Mouse (Mus musculus) fat pad, adult 2 months (tissue): ENCODE results near the gene Egln1.

Source experiments
- DNase-seq: peaks from one replicate; pipeline ENCODE4 v3.0.0-alpha.2; 2011; ENCODE audit warnings: low read depth, low spot score; ENCODE audit errors: extremely low read depth

Gene Egln1

GRCm38 (mm10) chr8:124860188-124860587 is 88.9 kb downstream of the Egln1 start:
- no peak for DNase-seq

- DNase-seq: no peak
Measured at GRCm38 (mm10) chr8:124859466-124859865, 89.7 kb downstream of the Egln1 start.
